Mouse (Mus musculus) layer of hippocampus, adult 18-20 months (tissue): ENCODE results near the gene Psmc3ip. TPM values are rescaled to one million over a fixed set of nuclear protein-coding genes. Genes with fewer than 3 reads are reported as not detected.
A peak's percentile ranks its signal among the peaks of the same experiment; 100 is the strongest.
"Not testable (repeated sequence)": the region's sequence is repeated elsewhere in the genome, so short reads cannot be mapped to it uniquely, and the experiment has no call there.

Source experiments
- DNase-seq, 2 experiments: peaks; one replicate each; pipeline ENCODE4 v3.0.0; 2022; ENCODE audit warnings: low spot score in 2 of 2
- long read RNA-seq: library from polyadenylated mRNA; stranded (forward); transcript quantifications from one replicate; pipeline ENCODE4 v2.0.0, GENCODE M21; 2021
- total RNA-seq, 2 experiments: library from RNA; stranded (reverse); gene quantifications; 2 replicates each; pipeline ENCODE4 v1.2.3; 2021

Psmc3ip gene
- total RNA-seq: 1 to 10 TPM; 3.4 to 5.4 TPM
- long read RNA-seq, partial matches to known transcripts: 0 of 3 reads
- long read RNA-seq, other reads (novel, unspliced or antisense): 1 of 3 reads

DNA sequence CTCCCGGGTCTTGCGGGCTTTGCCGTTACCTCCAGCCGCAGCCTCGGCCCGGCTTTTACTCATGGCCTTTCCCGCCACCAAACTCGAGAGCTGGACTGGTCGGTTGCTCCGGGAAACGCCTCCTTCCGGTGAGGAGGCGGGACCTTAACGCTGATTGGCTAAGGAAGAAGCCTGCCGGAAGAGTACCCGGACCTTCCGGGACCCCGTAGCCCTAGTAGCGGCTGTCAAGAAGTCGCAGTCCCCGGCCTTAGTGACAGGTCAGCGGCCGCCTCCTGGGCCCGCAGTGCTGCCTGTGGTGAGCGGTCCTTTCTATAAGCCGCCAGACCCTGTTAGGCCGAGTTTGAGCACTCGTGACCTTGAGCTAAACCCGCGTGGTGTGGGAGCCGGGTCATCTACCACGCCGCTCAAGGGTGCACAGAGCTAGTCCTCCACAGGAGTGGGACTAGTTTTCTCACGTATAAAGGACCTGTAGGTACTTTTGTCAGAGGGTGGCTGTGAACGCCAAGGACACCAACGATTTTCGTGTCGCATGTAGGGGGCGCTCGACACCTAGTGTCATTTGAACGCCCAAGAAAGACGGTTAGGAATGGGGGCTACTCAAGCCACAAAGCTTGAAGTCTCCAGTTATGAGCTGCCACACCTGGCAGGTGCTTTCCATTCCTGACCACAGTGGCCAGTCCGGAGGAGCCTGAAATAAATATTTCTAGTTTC, at the start of gene Psmc3ip:
TSS of gene Psmc3ip (minus strand) at position 123 of the 711 bp plus-strand sequence.
- peak; percentile 90 to 96 for DNase-seq

DNA sequence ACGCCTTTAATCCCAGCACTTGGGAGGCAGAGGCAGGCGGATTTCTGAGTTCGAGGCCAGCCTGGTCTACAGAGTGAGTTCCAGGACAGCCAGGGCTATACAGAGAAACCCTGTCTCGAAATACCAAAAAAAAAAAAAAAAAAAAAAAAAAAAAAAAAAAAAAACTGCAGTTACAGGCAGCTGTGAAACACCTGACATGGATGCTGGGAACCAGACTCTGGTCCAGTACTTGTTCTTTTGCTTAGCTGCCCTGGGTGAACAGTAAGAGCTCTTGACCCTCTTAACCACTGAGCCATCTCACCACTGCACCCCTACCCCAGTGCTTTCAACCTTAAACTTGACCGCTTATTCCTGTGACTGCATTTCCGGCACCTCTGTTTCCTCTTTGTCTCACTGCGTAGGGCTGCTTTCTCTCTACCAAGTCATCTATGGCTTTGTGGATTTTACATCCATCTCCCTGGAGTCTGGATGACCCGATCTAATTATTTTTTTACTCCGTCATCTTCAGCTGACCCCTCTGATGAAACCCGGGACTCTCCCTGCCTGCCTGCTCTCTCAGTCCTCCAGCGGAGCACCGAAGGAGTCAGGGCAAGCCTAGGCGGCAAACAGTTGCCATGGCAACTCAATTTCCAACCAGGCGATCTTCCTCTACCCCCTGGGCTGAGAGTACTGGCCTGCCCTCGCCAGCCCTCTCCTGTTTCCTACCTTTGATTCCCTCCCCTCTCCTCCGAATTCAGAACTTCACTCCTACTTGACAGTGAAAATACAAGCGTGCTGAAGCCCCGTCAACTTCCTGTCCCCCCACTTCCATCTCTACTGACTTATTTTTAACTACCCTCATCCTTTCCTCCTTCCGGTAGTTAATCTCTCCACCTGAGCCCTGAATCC, 48.3 kb upstream of the Psmc3ip start:
- peak in 1 of 2 experiments; percentile 63 for DNase-seq

DNA sequence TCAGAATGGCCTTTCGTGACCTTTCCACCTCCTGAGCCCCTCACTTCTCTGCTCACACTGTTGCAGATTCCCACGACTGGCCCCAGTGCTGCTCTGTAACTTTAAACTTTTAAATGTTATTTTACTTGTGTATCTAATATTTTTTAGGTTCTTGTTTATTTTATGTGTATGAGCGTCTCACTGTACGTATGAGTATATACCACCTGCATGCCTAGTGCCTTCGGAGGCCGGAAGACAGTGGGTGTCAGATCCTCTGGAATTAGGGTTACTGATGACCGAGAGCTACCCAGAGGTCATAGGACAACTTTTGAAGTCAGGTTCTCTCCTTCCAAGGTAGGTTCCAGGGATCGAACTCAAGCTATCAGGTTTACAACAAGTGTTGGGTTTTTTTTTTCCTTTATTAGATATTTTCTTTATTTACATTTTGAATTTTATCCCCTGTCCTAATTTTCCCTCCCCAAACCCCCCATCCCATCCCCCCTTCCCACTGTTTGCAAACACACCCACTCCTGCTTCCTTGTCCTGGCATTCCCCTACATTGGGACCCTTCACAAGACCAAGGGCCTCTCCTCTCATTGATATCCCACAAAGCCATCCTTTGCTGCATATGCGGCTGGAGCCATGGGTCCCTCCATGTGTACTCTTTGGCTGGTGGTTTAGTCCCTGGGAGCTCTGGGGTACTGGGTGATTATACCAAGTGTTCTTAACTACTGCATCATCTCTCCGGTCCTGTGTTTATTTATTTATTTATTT, 47.2 kb upstream of the Psmc3ip start:
- DNase-seq: no peak

DNA sequence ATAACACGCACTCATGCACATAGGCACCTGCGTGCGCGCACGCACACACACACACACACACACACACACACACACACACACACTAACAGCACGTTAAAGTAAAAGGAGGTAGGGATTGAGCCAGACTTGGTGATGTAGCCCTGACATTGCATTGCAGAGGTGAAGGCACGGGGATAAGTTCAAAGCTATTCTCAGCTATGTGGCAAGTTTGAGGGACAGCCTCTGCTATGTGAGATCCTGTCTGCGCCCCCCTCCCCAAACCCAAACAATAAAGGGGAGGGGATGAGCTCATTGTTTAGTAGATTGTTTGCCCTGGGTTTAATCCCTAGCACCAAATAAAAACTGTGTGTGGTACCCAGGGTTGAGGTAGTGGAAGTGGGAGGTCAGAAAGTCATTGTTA, 45.9 kb upstream of the Psmc3ip start:
- DNase-seq: no peak

DNA sequence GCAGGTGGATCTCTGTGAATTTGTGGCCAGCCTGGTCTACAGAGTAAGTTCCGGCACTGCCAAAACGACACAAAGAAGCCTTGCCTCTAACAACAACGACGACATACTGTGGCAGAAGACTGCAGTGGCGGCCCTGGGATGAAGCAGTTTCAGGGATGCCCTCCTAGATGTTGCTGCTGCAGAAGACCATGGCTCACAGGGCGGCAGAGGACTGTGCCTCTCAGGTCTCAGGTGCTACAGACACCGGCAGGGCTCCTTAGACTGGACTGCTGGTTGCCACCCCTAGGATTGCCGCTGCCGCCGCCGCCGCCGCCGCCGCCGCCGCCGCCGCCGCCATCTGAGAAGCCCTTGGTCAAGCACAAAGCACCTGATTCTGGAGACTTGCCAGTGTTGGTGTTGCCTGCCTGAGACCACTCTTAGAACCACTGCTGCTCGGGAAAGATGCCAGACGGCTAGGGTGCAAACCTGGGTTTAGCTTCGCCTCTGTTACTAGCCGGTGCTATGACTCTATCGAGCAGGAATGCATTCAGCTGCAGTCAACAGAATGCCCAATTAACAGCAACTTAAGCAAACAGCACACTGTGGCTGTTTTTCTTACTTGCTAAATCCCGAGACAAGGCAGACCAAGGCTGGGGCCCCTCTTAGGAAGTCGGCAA, 45.1 kb upstream of the Psmc3ip start:
- no peak for DNase-seq

DNA sequence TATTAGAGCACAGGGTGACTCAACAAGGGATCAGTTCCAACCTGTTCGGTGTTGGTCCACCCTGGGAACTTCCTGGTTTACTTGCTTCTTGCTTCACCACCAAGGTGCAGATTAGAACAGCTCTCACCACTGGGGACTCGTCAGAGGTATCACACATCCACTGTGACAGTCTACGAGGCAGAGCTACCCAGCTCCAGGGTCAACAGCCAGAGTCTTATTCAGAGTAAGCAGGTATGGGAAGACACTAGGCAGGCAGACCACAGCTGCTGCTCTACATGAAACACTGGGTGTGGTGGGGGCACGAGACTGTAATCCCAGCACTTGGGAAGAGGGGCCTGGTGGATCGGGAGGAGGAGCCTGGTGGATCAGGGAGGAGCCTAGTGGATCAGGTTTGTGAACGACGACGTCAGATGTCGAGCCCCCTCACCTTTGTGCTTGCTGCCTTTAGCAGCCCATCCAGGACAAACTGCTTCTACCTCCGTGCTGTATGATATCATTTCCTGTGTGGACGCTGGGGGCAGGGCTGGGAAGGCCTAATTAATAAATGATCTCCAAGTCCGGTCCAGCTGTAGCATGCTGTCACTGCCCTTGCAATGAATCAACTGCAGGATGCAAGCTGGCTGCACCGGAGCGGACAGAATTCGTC, 43.4 kb upstream of the Psmc3ip start:
- DNase-seq: no peak

DNA sequence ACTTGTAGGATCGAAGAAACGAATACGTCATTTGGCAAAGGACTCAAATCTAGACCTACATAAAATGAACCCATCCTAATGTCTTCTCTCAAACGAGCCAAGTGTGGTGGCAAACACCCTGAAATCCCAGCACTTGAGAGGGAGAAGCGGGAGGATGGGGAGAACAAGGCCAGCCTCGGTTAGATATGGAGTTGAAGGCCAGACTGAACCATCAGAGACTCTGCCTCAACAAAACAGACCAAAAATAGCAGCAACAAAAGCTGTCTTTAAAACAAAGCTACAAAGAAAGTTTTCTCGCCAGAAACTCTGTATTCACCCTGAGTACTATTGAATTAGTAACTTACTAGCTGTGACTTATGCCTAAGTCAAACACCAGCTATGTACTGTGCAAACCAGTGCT, 41.8 kb upstream of the Psmc3ip start:
- DNase-seq: no peak

DNA sequence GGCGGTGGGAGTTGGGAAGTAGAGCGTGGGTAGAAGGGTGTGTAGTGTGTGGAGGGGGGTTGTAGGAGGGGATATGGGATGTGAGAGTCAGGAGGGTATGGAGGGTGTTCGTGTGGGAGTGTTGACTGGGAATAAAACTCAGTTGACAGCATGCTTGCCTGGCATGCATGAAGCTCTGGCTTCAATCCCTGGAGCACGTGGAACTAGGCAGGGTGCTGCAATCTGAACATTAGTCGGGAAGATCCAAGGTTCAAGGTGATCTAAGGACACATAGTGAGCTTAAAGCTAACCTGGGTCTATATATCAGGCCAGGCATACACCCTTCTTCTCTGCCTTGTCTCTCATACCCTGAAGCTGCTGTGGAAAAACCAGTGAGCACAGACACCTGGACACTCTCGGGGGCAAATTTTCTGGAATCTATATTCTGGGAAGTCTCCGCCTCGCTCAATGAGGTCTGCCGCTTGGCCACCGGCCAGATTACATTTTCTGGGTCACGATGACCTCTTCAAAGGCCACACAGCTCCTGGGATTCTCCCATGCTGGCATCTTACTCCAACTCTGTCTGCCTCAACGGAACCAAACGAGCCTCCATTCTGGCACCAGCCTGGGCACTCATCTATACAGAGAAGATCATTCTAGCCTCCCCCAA, 39.1 kb upstream of the Psmc3ip start:
- peak in 1 of 2 experiments; percentile 45 for DNase-seq

DNA sequence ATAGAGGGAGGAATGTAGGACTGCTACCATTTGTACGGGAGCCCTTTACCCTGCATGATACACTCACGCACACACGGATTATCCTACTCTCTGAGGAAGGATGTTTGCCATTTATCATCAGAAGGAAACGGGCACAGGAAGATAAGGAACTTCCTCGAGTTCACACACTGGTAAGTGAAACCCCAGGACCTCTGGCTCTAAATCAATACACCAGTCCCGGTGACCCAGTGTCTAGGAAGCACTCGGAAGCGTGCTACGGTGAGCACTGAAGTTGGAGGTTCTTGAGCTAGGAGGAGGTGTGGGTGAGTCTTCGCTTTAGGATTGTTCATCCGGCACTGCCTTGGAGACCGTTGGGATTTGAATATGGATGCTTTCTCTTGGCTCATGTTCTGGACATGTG, 37.8 kb upstream of the Psmc3ip start:
- DNase-seq: no peak

DNA sequence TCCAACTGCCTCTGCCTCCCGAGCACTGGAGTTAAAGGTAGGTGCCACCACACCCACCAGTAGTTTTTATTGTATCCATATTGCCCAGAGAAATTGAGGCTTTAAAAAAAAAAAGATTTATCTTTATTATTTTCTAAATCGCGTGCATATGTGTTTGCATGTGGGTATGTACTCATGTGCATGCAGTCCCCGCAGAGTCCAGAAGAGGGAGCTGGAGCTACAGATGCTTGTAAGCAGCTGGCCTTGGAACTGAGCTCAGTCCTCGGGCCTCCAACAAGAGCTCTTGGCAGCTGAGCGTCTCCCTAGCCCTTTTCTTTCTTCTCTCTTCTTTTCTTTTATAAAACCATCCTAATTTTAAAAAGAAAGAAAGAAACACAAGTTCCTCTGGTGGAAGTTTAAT, 36.5 kb upstream of the Psmc3ip start:
- DNase-seq: no peak

DNA sequence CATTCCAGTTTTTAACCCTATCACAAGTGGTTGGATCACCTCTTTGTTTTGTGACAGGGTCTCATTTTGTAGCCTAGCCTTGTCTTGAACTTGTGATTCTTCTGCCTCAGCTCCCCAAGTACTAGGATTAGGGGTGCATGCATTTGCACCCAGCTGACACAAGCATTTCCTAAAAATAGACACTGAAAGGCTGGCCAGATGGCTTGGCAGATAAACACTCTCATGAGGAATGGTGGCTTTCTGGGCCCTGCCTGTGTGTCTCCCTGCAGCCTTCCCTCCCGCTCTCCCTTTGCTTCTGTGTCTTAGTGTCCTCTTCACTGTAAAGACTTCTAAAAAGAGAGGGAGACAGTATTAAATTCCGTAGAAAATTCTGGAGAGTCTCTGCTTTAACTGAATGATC, 36.0 kb upstream of the Psmc3ip start:
- DNase-seq: peak in 1 of 2 experiments; percentile 50

DNA sequence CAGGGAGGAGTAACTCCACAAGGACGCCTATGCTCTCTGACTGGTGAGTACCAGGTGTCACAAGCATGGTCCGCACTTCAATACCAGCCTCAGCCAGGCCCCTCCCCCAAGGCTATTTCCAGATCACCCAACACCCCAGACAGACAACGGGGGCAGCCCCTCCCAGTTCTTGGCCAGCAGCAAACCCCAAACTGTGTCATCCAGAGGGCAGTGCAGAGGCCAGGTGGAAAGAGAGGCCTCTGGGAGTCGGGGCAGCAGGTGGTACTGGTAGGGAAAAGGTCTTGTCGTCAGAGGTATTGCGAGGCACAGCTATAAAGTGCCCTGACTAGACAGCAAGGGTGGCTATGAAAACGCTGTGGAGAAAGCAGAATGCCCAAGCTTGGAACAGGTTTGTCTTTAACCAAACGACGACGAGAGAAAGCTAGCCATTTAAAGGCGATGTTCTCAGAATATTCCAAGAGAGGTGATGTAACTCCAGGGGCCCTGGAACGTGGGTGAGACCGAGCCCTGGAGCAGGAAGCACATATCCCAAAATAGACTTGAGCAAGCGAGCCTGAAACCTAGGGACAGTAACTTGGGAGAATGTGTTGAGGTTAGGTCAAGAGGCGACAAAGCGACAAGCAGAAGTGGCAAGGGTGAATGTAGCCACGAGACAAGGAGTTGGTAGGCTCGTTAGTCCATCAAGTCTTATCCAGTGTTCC, 35.0 kb upstream of the Psmc3ip start:
- no peak for DNase-seq

DNA sequence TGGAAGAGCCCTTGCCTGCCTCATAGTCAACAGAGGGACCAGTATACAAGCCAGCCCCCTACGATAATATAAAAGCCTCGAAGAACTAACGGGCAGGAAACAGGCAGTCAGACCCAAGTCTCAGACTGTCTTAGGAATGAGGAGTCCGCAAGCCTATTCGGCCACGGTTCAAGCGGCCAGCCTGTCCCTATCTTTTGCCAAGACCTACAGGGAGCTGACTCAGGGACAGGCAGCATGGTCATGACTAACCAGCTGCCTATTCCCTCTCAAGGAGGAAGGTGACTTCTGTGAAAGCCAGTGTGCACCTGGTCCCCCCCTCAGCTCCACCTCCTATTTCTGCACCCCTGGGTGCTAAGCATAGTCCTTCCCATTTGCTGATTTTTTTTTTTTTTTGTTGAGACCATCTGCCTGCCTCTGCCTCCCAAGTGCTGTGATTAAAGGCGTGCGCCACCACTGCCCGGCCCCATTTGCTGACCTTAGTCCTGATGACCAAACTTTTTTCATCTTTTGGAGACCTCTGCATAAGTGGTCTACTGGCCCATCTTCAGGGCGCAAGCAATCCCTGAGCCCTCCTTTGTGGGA, 33.9 kb upstream of the Psmc3ip start:
- DNase-seq: no peak

DNA sequence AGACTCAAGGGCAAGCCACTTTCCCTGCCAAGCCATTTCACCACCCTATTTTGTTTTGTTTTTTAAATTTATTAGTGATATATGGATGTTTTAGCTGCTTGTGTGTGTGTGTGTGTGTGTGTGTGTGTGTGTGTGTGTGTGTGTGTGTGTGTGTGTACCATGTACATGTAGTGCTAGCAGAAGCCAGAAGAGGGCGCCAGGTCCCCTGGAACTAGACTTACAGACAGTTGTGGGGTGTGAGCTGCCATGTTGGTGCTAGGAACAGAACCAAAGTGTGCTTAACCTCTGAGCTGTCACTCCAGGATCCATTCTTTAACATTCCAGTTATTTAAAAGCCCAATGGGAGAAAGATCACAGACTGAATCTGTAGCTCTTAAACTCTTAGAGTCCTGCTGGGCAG, 31.8 kb upstream of the Psmc3ip start:
- DNase-seq: no peak

DNA sequence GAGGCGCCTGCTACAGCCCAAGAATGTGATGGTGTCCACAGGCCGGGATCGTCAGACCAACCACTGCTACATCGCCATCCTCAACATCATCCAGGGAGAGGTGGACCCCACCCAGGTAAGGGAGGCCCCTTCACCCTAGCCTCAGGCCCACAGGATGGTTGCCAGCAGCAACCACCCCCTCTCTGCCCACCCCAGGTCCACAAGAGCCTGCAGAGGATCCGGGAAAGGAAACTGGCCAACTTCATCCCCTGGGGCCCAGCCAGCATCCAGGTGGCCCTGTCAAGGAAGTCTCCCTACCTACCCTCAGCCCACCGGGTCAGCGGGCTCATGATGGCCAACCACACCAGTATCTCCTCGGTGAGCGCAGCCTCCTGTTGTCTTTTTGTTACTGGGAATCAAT, 29.8 kb upstream of the Psmc3ip start:
- not testable (repeated sequence) for DNase-seq

DNA sequence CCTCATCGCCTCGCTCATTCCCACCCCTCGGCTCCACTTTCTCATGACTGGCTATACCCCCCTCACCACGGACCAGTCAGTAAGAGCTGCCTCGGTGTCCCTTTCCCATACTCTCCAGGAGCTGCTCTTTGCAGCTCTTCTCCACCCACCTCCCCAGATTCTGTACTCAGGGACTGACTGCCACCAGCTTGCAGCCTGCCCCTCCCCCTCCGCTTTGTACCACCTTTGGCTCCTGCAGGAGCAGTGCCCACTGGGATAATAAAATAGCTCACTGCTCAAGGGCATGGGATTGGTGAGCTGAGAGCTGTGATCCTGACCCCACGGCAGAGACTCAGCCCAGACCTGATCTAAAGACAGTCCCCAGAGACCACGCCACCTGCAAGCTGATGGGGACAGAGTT, 29.3 kb upstream of the Psmc3ip start:
- not testable (repeated sequence) for DNase-seq

DNA sequence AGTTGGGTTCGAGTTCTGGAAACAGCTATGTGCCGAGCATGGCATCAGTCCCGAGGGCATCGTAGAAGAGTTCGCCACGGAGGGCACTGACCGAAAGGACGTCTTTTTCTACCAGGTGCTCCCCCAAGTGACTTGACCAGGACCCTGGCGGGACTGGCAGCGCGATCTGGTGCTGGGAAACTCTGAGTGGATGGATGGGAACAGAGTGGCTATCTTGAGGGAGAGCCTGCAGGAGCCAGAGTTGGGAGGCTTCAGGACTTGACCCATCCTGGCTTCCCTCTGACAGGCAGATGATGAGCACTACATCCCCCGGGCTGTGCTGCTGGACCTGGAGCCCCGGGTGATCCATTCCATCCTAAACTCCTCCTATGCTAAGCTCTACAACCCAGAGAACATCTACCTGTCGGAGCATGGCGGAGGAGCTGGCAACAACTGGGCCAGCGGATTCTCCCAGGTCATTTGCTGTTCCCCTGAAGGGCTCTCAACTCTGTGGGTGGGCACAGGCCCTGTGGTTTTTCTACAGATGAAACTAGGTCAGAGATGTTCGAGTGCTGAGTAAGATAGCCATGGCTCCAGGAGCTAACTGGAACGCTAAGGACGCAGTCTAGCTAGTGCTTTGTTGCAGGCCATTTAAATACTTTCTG, 25.4 kb upstream of the Psmc3ip start:
- DNase-seq: no peak

DNA sequence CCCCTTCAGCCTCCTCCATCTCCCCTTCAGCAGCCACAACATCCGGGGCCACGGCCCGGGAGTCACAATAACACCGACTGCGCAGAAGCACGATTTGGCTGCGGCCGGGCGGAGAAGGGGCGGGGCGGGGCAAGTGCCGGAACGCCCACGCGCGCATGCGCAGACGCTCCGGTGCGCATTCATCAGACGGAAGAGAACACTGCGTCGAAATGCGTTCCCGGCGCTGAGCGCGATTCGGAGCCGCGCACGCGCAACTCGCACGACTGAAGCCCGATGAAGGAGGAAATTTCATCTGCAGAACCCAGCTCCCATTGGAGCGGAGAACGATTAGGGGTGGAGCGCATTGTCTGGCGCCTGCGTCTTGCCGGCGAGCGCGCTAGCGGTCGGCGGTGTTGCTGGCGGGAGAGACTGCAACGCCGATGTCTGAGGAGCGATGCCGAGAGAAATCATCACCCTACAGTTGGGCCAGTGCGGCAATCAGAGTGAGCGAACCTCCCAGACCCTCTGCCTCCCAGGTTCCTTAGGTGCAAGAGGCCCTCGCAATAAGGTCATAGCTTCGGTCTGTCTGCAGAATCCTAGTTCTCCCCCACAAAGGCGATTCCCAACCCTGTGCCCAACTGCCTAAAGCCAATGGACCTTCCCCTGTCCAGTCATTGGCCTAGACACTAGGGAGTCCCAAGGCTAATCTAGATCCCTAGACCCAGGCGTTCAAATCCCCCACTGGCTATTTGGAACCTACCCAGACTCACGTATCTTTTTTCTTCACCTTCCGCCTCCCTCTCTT, 24.7 kb upstream of the Psmc3ip start, which contains the start of the genes Retreg3 and Tubg1:
TSS of gene Retreg3 (minus strand) at position 133 of the 784 bp plus-strand sequence.
TSS of gene Tubg1 (plus strand) at position 178 of the 784 bp plus-strand sequence.
- DNase-seq: peak; percentile 99 to 100
